Mouse (Mus musculus) layer of hippocampus, adult 18-20 months (tissue): ENCODE measurements around the gene Gpc1. TPM values are rescaled to one million over a fixed set of nuclear protein-coding genes. Genes with fewer than 3 reads are reported as not detected.

ENCODE experiments used
- microRNA-seq, 2 experiments: library from miRNA; unstranded; fragments of <30 nt; microRNA quantifications; one replicate each; pipeline ENCODE4 v1.2.0; 2021
- total RNA-seq, 2 experiments: library from RNA; stranded (reverse); gene quantifications; 2 replicates each; pipeline ENCODE4 v1.2.3; 2021

Gene Gpc1
- total RNA-seq, 2 experiments from 2014 or later, result 136 to 139 TPM

Small RNAs within 50 kb of the gene (microRNA-seq; reads per million reads assigned to microRNA genes)
- gene Mir149, result 4,123 to 6,752 reads per million in 2 experiments

Other genes with a start within 250 kb of the Gpc1 start
- not detected for gene Olfr1412, start 245.9 kb upstream of the Gpc1 start, total RNA-seq
- not detected for gene Olfr1411, start 237.2 kb upstream of the Gpc1 start, total RNA-seq
- not detected for gene Olfr1410, start 225.9 kb upstream of the Gpc1 start, total RNA-seq
- gene Olfr12, start 213.9 kb upstream of the Gpc1 start, total RNA-seq, result not detected
- gene Cops9, start 189.7 kb upstream of the Gpc1 start, total RNA-seq, result 100 to 1,000 TPM; 321 to 334 TPM
- gene Otos, start 182.8 kb upstream of the Gpc1 start, total RNA-seq, result 1 to 10 TPM in 1 of 2 experiments, under 1 TPM in 1; 0.91 to 1.0 TPM
- under 1 TPM; 0.42 to 0.53 TPM for gene Ankmy1, start 71.3 kb downstream of the Gpc1 start, total RNA-seq
- gene Dusp28, start 75.3 kb downstream of the Gpc1 start, total RNA-seq, result 10 to 100 TPM; 16.0 to 17.9 TPM
- 10 to 100 TPM; 32.5 to 33.6 TPM for gene Rnpepl1, start 79.1 kb downstream of the Gpc1 start, total RNA-seq
- gene Capn10, start 102.7 kb downstream of the Gpc1 start, total RNA-seq, result 10 to 100 TPM; 42.4 to 43.2 TPM
- under 1 TPM; 0.52 to 0.71 TPM for gene Gpr35, start 119.2 kb downstream of the Gpc1 start, total RNA-seq
- gene Aqp12, start 174.7 kb downstream of the Gpc1 start, total RNA-seq, result not detected